Mouse (Mus musculus): ENCODE measurements around the gene G3bp1. TPM values are rescaled to one million over a fixed set of nuclear protein-coding genes. Genes with fewer than 3 reads are reported as not detected.

Gene G3bp1
- polyA plus RNA-seq, 1 experiment, result 63.7 TPM

DNA sequence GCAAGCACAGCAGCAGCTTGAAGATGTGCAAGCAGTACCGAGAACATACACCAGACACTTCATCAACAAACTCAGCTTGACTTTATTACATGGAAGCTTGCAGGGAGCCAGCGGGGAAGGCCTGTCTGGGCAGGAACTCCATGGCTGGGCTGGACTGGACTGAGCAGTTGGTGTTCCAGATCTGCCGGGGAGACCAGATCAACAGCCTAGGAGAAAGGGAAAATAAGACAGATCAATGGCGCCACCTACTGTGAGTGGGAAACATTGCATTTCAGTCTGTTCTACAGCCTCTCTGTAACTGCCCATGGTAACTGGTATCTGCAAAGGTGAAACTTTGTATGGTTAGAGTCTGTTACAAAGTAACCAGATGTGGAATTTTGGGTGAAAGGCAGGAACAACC lies 22.9 kb upstream of the G3bp1 start:
- peak; percentile 87 for DNase-seq (ENCODE audit: low read depth)
- TF ChIP-seq POLR2A (IDR thresholded peaks at IDR 0.05; ENCODE audit: borderline replicate concordance, extremely low read depth, insufficient read depth, insufficient read length, poor library complexity, severe bottlenecking) (no peak), CTCF (IDR thresholded peaks at IDR 0.05; ENCODE audit: borderline replicate concordance, extremely low read depth, insufficient read depth, insufficient read length) (peak; percentile 77; the same call in 1 of the 2 replicates)

DNA sequence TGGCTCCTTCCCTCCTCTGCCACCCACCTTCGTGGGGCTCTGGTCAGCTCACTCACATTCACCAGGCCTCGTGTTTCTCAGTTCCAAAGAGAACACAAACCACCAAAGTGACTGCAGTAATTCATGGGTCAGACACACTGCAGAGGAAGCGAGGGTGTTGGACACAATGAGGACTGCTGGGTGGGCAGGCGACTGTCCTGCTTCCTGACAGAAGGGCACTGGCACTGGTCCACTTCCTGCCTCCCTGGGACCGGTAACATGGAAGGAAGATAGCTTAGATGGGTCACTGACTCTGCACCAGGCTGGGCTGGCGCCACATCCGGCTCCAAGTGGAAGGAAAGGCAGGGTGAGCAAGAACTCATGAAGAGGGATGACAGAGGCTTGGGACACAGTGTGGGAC lies 20.0 kb upstream of the G3bp1 start:
- TF ChIP-seq CTCF (IDR thresholded peaks at IDR 0.05; ENCODE audit: borderline replicate concordance, extremely low read depth, insufficient read depth, insufficient read length) (no peak), POLR2A (IDR thresholded peaks at IDR 0.05; ENCODE audit: borderline replicate concordance, extremely low read depth, insufficient read depth, insufficient read length, poor library complexity, severe bottlenecking) (no peak)
- DNase-seq (ENCODE audit: low read depth), result no peak

DNA sequence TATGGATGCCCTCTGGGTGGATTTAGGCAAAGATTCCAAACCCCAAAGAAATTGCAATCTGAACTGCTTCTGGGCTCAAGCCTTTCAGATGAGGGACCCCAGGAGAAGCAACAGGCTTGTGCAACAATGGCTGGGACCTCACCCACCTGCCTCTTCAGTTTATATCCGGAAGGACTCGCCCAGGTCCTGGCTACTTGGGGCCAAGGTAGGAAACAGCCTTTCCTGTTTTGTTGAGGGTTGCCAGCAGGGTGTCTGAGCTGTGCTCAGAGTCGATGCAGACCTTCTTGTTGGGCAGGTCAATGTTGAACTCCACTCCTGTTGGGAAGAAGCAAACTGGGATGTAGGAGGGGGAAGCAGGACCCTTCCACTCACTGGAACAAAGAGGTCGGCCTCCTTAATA lies 19.2 kb upstream of the G3bp1 start:
- TF ChIP-seq POLR2A (IDR thresholded peaks at IDR 0.05; ENCODE audit: borderline replicate concordance, extremely low read depth, insufficient read depth, insufficient read length, poor library complexity, severe bottlenecking) (no peak), CTCF (IDR thresholded peaks at IDR 0.05; ENCODE audit: borderline replicate concordance, extremely low read depth, insufficient read depth, insufficient read length) (no peak)
- no peak for DNase-seq (ENCODE audit: low read depth)

DNA sequence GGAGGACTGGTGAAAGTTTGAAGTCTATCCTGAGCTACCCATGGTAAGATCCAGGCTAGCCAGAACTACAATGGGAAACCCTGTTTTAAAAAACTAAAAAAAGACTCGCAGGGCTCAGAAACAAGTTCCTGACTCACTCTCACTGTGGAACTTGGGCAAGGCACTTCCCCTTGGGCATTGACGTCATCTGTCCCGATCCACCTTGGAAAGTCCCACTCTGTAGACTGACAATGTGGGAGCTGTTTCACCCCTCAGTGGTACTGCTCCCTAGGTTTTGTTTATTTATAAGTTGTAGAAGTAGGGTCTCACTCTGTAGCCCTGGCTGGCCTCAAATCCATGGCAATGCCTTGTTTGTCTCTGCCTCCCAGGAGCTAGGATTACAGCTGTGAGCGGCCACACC lies 15.8 kb upstream of the G3bp1 start:
- no peak for TF ChIP-seq POLR2A (IDR thresholded peaks at IDR 0.05; ENCODE audit: borderline replicate concordance, extremely low read depth, insufficient read depth, insufficient read length, poor library complexity, severe bottlenecking)
- TF ChIP-seq CTCF (IDR thresholded peaks at IDR 0.05; ENCODE audit: borderline replicate concordance, extremely low read depth, insufficient read depth, insufficient read length), result no peak
- DNase-seq (ENCODE audit: low read depth), result no peak

DNA sequence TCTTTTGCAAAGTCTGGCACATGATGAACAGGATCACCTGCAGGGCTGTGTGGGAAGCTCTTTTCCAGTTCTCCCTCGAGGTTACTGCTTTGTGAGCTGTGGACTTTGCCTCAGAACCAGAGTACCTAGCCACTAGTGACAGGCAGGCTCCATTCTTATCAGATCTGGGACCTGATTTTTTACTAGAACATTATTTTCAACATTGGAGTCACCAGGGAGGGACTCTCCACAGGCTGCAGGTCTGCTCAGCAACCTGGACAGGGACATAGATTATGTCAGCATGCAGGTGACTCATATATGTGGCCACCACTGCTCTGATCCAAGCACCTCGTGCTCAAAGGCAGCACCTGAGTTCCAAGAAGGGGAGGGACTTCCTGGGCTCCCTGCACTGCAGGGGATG lies 14.3 kb upstream of the G3bp1 start:
- no peak for TF ChIP-seq POLR2A (IDR thresholded peaks at IDR 0.05; ENCODE audit: borderline replicate concordance, extremely low read depth, insufficient read depth, insufficient read length, poor library complexity, severe bottlenecking)
- no peak for TF ChIP-seq CTCF (IDR thresholded peaks at IDR 0.05; ENCODE audit: borderline replicate concordance, extremely low read depth, insufficient read depth, insufficient read length)
- no peak for DNase-seq (ENCODE audit: low read depth)

DNA sequence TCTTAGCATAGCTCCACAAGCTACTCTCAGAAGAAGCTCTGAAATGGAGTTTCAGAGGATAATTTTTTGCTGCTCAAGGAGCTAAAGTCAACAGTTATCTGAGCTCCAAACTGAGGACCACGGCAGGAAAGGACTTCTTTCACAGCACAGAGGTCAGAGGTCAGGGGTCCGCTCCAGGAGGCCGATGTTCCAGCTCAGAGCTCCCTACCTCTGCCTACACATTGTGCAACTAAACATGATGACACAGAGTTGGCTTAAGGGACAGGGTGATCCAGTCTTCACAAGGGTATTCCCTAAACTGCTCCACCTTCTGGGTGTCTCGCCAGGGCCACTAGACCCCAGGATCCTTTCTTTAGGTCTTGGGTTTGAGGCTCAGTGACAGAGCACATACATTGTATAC lies 11.0 kb upstream of the G3bp1 start:
- no peak for TF ChIP-seq CTCF (IDR thresholded peaks at IDR 0.05; ENCODE audit: borderline replicate concordance, extremely low read depth, insufficient read depth, insufficient read length)
- no peak for TF ChIP-seq POLR2A (IDR thresholded peaks at IDR 0.05; ENCODE audit: borderline replicate concordance, extremely low read depth, insufficient read depth, insufficient read length, poor library complexity, severe bottlenecking)
- no peak for DNase-seq (ENCODE audit: low read depth)

DNA sequence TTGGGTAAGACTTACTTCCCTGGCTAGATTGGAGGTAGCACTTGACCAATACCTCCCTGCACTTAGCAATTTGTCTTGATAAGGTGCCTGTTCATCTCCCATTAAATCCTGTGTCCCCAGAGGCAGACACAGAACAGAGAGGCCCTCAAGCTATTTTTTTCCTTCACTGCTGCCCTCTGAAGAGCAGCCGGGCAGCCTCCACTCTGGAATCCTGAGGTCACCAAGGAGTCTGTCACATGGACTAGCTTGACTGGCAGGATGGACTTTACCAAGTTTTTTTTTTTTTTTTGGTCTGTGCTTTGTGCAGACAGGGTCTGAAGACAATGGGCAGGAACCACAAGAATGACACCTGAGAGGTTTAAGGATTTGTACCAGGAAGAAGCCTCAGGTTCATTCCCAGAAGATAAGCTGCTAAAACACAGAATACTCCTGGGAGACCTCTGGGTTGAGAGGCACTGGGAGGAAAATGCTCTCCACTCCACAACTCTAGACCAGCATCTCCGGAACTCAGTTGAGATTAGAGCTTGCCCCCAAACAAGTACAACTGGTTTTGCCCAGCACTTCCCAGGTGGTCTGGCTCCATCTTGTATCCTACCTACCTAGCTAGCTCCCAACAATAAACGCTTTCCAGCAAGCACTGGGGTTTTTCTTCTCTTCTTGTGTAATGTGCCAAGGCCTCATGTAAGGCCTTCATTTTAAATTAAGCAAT lies 9.5 kb upstream of the G3bp1 start:
- TF ChIP-seq CTCF (IDR thresholded peaks at IDR 0.05; ENCODE audit: borderline replicate concordance, extremely low read depth, insufficient read depth, insufficient read length) (no peak), POLR2A (IDR thresholded peaks at IDR 0.05; ENCODE audit: borderline replicate concordance, extremely low read depth, insufficient read depth, insufficient read length, poor library complexity, severe bottlenecking) (no peak)
- no peak for DNase-seq (ENCODE audit: low read depth)

DNA sequence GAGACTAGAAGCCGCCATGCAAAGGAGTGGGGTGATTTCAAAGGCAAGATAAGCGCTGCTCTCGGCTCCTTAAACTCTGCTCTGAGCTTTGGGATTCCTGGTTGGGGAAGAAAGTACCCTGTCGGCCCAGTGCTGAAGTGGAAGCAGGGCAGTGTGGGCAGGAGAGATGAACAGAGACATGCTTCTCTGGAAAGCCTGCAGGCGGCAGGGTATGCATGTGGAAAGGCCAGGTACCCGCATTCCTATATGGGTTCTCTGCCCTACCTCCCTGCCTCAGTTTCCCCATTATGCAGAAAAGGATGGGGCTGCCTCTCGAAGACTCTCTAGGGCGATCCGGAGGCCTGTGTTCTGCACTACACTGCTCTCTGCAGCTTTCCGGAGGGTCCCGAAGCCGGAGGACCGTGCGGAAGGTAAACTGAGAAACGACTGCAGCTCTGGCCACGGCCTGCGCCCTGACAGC lies 8.9 kb upstream of the G3bp1 start:
- no peak for TF ChIP-seq POLR2A (IDR thresholded peaks at IDR 0.05; ENCODE audit: borderline replicate concordance, extremely low read depth, insufficient read depth, insufficient read length, poor library complexity, severe bottlenecking)
- peak; percentile 15; the same call in 1 of the 2 replicates for TF ChIP-seq CTCF (IDR thresholded peaks at IDR 0.05; ENCODE audit: borderline replicate concordance, extremely low read depth, insufficient read depth, insufficient read length)
- no peak for DNase-seq (ENCODE audit: low read depth)

DNA sequence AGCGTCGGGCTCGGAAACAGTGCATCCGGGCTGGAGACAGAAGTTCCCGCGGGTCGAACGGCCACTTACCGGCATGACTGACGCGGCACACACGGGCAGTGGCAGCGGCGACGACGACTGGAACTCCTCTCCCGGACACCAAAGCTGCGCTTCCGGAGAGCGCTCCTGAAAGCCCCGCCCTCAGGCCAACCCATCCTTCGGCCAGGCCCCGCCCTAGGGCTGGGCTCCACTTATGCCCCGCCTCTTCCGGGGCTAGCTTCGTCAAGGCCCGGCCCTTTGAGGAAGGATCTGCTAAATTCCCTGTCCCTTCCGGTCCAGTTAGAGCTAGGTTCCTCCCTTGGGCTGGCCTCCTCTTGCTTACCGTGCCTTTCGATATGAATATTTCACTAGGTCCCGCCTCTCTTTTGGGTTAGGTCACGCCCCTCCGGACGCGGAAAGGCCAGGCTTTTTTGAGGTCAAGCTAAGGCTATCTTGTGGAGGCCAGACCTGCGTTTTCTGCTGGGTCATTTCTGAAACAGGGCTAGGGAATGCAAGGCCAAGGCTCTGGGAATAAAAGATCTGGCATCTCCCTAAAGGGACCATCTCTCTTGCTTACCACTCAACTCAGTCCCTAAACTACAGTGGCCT lies 8.4 kb upstream of the G3bp1 start, which contains the start of gene Atox1:
Atox1 (minus strand) TSS at position 221 of the 627 bp plus-strand sequence.
- DNase-seq (ENCODE audit: low read depth), result peak; percentile 98
- TF ChIP-seq POLR2A (IDR thresholded peaks at IDR 0.05; ENCODE audit: borderline replicate concordance, extremely low read depth, insufficient read depth, insufficient read length, poor library complexity, severe bottlenecking), result peak; percentile 53; the same call in 1 of the 2 replicates
- TF ChIP-seq CTCF (IDR thresholded peaks at IDR 0.05; ENCODE audit: borderline replicate concordance, extremely low read depth, insufficient read depth, insufficient read length), result no peak

DNA sequence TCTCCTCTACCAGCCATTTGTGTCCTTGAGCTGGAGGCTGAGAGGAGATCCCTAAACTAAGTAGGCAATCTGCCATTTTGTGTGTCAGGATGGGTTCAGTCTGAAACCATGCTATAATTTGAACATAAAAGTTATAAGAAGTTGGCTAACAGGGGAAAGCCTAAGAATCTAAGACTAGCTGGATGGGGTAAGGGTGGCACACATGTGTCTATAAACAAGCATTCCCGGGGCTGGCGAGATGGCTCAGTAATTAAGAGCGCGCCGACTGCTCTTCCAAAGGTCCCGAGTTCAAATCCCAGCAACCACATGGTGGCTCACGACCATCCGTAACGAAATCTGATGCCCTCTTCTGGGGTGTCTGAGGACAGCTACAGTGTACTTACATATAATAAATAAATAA lies 7.3 kb upstream of the G3bp1 start:
- DNase-seq (ENCODE audit: low read depth), result no peak
- TF ChIP-seq POLR2A (IDR thresholded peaks at IDR 0.05; ENCODE audit: borderline replicate concordance, extremely low read depth, insufficient read depth, insufficient read length, poor library complexity, severe bottlenecking) (no peak), CTCF (IDR thresholded peaks at IDR 0.05; ENCODE audit: borderline replicate concordance, extremely low read depth, insufficient read depth, insufficient read length) (no peak)

DNA sequence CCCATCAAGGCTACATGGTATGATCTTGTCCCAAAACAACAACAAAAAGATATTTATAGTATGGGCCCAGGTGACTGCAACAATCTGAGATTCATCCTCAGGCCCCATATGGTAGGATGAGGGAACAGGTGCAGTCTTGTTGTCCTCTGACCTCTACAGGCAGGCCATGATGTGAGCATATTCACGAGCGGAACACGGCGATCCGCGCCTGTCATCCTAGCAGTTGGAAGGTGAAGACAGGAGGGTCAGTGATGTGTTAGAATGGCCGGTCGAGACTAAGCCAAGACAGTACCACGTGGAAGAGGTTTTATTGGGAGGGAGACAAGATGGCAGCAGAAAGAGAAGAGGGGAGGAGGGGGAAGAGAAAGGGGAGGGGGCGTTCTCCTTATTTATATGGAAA lies 4.8 kb upstream of the G3bp1 start:
- DNase-seq (ENCODE audit: low read depth), result no peak
- no peak for TF ChIP-seq POLR2A (IDR thresholded peaks at IDR 0.05; ENCODE audit: borderline replicate concordance, extremely low read depth, insufficient read depth, insufficient read length, poor library complexity, severe bottlenecking)
- TF ChIP-seq CTCF (IDR thresholded peaks at IDR 0.05; ENCODE audit: borderline replicate concordance, extremely low read depth, insufficient read depth, insufficient read length), result no peak

DNA sequence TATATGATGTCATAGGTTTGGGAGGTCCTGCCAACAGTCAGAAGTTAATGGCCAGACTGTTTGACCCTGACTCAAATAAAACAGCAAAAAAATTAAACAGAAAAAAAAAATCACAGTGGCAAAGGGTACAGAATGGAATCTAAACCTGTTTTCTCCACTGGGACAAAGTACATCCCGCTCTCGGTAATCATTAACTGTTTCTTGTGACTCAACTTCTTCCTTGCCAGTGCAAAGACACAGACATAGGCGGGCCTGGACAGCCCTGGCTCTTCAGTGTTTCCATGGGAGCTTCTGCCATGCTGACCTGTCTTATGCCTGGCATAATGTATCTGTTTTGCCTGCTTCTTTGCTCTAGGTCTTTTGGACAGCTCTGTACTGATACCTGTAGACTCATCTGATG lies 4.3 kb upstream of the G3bp1 start:
- TF ChIP-seq CTCF (IDR thresholded peaks at IDR 0.05; ENCODE audit: borderline replicate concordance, extremely low read depth, insufficient read depth, insufficient read length), result no peak
- no peak for DNase-seq (ENCODE audit: low read depth)

All from brain, embryonic 14.5 days (tissue).